Mouse (Mus musculus) hindbrain, embryonic 14.5 days (tissue): Measurements from ENCODE around the gene 4921536K21Rik. TPM values are rescaled to one million over a fixed set of nuclear protein-coding genes. Genes with fewer than 3 reads are reported as not detected.

ENCODE experiments used
- ATAC-seq: fragments of 200-750 bp; cut with Nextera tagmentation; 2 replicates; pipeline ENCODE4 v1.8.0; 2017; ENCODE audit warnings: moderate number of reproducible peaks, mild to moderate bottlenecking, moderate TSS enrichment, moderate library complexity; ENCODE audit not compliant: low FRiP score
- DNase-seq: peaks from one replicate; pipeline ENCODE4 v3.0.0-alpha.2; 2015; ENCODE audit warnings: low spot score
- H3K27ac ChIP-seq: fragments of 300-500 bp; sonication (generic); 2 replicates; pipeline ENCODE4 v1.5.1; 2014; ENCODE audit warnings: mild to moderate bottlenecking, moderate library complexity
- H3K27me3 ChIP-seq: fragments of 300-500 bp; sonication (generic); 2 replicates; pipeline ENCODE4 v1.6.1; 2014; ENCODE audit warnings: mild to moderate bottlenecking, low read length, mixed read lengths; ENCODE audit not compliant: control insufficient read depth, insufficient read depth
- H3K36me3 ChIP-seq: fragments of 300-500 bp; sonication (generic); replicated peaks from 2 replicates; pipeline ENCODE4 v1.6.1; 2014; ENCODE audit not compliant: control insufficient read depth, insufficient read depth
- H3K4me1 ChIP-seq: fragments of 300-500 bp; sonication (generic); replicated peaks from 2 replicates; pipeline ENCODE4 v1.6.1; 2014; ENCODE audit warnings: antibody characterized with exemption, low read length, mixed read lengths; ENCODE audit not compliant: control insufficient read depth, insufficient read depth
- H3K4me2 ChIP-seq: fragments of 300-500 bp; sonication (generic); replicated peaks from 2 replicates; pipeline ENCODE4 v1.6.1; 2014; ENCODE audit warnings: mild to moderate bottlenecking, moderate library complexity
- H3K4me3 ChIP-seq: fragments of 300-500 bp; sonication (generic); replicated peaks from 2 replicates; pipeline ENCODE4 v1.5.1; 2014; ENCODE audit warnings: mild to moderate bottlenecking, low read length
- H3K9ac ChIP-seq: fragments of 300-500 bp; sonication (generic); 2 replicates; pipeline ENCODE4 v1.6.1; 2014
- H3K9me3 ChIP-seq: fragments of 300-500 bp; sonication (generic); 2 replicates; pipeline ENCODE4 v1.6.1; 2016; ENCODE audit warnings: low read length; ENCODE audit not compliant: control insufficient read depth
- WGBS: fragments of 180-500 bp; shearing (Covaris S2); extraction: QIAGEN DNeasy Blood & Tissue Kit; methylation state at CpG from one replicate; pipeline ENCODE4 v1.1.7; 2014; 5-methylcytosine and 5-hydroxymethylcytosine counted together
- polyA plus RNA-seq: library from polyadenylated mRNA; unstranded; fragments of >200 nt; fragmentation: Nextera tagmentation; extraction: Ambion mirVana; gene quantifications from 2 replicates; pipeline ENCODE4 v1.2.1, GENCODE M21; 2014

4921536K21Rik gene
- 0.13 and 0.28 TPM in 2 replicates for polyA plus RNA-seq

DNA sequence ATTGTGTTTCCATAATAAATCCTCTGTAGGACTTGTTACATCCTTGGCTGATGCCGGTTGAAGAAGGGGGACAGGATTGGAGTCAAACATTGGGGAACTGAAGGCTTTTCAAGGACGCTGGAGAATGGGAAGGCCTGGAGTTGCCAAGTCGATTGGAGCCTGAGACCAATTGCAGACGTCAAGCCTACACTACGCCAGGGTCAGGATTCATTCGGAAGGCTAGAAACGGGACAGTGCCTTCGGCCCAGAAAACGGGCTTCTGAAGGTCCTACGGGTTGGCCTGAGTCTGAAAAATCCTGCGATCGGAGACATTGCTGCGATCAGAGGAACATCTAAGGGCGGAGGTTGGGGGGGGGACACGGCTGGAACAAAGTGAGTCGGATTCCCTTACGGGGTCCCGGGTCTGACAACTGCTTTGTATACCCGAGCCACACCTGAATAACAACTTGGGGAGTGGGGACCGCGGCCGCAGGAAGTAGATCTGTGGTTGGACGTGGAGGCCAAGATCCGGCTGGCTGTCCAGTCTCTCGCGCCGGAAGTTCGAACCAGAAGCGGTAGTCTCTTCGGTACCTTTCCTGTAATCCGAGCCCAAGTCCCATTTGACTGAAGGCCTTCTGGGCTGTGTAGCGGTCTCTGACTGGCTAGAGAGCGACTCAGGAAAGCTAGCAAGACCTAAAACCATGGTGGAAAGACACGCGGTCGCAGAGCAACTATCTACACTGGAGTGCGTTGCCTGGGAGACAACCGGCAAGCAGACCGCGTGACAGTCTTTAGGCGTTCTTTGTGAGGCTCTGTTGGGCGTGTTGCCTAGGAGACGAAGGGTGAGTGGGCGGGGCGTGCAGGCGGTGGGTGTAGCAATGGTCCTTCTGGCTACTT is at the start of gene 4921536K21Rik, which contains the start of gene Dusp18:
TSS of gene 4921536K21Rik (minus strand) at position 693 of the 876 bp plus-strand sequence.
TSS of gene Dusp18 (plus strand) at position 835 of the 876 bp plus-strand sequence.
- ATAC-seq, result peak; percentile 98

DNA sequence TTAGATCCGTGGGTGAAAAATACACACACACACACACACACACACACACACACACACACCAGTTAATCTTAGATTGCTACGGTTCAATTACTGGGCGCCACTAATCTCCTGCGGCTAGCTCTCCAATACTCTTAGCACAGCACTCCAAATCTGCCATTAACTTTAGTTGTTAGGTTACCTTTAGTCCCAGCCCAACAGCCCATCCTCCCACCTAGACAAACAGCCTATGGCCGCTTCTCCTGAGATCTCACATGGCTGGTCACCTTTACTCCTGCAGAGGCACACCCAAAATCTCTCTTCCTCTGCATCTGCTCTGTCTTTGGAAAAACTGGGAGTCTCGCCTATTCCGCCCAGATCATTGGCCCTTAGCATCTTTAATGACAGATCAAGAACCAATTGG is 46.5 kb upstream of the 4921536K21Rik start:
- Histone ChIP-seq H3K9me3 (no peaks in the 10 kb centered on the region), H3K27ac (no peak overlapping the region), H3K4me2 (no peak overlapping the region), H3K36me3 (no peaks in the 10 kb centered on the region), H3K4me1 (no peaks in the 10 kb centered on the region), H3K4me3 (no peak overlapping the region), H3K27me3 (no peaks in the 10 kb centered on the region), H3K9ac (no peak overlapping the region)
- DNase-seq, result no peak
- no peak for ATAC-seq
- WGBS, result 86% methylated on average over 7 of the region's 7 CpGs

More for the DNA sequence above, at the start of gene 4921536K21Rik, which contains the start of gene Dusp18:
- H3K27me3 ChIP-seq, result no peaks in the 10 kb centered on the region
- peak; percentile 92 for DNase-seq
- peak within 1 kb of the TSS; percentile 82 for H3K4me2 ChIP-seq
- peaks cover 21% of the 10 kb centered on the region for H3K36me3 ChIP-seq
- 2% methylated on average over 46 of the region's 46 CpGs for WGBS
- H3K4me1 ChIP-seq, result peaks cover 7% of the 10 kb centered on the region; the same call in 1 of the 2 replicates
- peak within 1 kb of the TSS; percentile 83 for H3K27ac ChIP-seq
- H3K9ac ChIP-seq, result peak within 1 kb of the TSS; percentile 77
- H3K4me3 ChIP-seq, result peak within 1 kb of the TSS; percentile 53
- no peaks in the 10 kb centered on the region for H3K9me3 ChIP-seq

DNA sequence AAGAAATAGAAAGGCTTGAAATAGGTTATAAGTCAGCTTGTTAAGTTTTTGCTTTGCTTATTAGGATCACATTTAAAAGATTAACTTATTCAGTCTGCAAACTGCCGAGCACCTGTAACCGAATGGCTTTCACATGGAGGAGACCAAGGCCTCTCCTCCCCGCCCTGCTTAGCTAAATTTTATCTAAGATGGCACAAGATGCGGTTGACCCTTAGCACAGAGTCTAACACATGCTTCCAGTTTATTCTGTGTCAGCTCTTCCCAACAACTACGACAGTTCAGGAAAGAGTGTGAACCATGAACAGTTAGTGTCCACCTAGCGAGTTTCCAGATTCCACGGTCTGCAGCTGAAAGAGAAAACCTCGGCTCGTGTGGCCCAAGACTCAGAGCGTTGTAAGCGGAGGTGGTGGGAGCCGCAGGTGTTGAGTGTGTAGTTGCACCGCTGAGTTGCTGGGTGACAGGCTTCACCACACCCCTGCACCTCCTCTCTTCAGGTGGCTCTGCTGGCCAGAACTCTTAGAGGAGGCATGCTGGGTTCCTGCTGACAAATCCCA is 42.5 kb upstream of the 4921536K21Rik start:
- ATAC-seq (no peak), DNase-seq (no peak)
- no peaks in the 10 kb centered on the region for H3K9me3 ChIP-seq
- H3K4me1 ChIP-seq, result no peaks in the 10 kb centered on the region
- H3K9ac ChIP-seq, result no peak overlapping the region
- no peak overlapping the region for H3K4me3 ChIP-seq
- no peak overlapping the region for H3K4me2 ChIP-seq
- WGBS, result 82% methylated on average over 13 of the region's 13 CpGs
- no peak overlapping the region for H3K27ac ChIP-seq
- H3K27me3 ChIP-seq, result no peaks in the 10 kb centered on the region
- no peaks in the 10 kb centered on the region for H3K36me3 ChIP-seq

DNA sequence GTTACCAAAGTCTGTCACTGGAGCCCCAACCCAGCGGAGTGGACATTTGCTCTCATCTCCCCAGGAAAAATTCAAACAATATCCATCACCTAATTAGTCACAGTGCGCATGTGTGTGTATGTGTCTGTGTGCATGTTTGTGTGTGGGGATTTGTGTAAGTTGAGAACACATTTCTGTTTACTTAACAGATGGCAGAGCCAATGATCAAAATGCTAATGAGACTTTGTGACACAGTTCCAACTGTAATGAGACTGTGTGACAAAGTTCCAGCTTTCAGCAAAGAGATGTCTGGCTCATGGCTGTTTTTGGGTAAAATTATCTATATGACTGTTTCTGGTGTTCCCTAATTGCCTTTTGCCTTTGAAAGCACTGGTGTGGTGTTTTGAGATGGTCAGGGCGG is 41.4 kb upstream of the 4921536K21Rik start:
- Histone ChIP-seq H3K27me3 (no peaks in the 10 kb centered on the region), H3K4me3 (no peak overlapping the region), H3K4me1 (peaks cover 3% of the 10 kb centered on the region; the same call in 1 of the 2 replicates), H3K4me2 (no peak overlapping the region), H3K9me3 (no peaks in the 10 kb centered on the region), H3K9ac (no peak overlapping the region), H3K36me3 (no peaks in the 10 kb centered on the region), H3K27ac (no peak overlapping the region)
- DNase-seq (no peak), ATAC-seq (no peak; the same call in 1 of the 2 replicates)
- WGBS, result 85% methylated on average over 3 of the region's 3 CpGs

DNA sequence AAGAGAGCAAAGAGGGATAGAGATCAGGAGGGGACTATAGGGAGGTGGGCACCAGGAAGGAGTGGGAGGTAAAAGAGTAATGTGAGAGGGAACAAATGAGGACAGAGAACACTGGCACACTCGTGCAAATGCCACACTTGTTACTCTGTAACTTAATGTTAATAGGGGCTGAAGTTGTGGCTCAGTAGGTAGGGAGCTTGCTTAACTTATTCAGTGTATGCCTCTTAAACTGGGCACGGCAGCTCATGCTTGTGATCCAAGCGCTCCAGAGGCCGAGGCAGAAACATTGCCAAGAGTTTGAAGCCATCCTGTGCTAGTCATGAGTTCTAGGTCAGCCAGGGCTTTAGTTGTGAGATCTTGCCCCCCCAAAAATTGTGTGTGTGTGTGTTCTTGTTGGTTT is 40.2 kb upstream of the 4921536K21Rik start:
- Histone ChIP-seq H3K36me3 (no peaks in the 10 kb centered on the region), H3K9me3 (no peaks in the 10 kb centered on the region), H3K4me3 (no peak overlapping the region), H3K27ac (no peak overlapping the region), H3K4me1 (peaks cover 10% of the 10 kb centered on the region; the same call in 1 of the 2 replicates), H3K27me3 (no peaks in the 10 kb centered on the region), H3K4me2 (no peak overlapping the region), H3K9ac (no peak overlapping the region)
- 73% methylated on average over 4 of the region's 4 CpGs for WGBS
- DNase-seq (no peak), ATAC-seq (no peak)

DNA sequence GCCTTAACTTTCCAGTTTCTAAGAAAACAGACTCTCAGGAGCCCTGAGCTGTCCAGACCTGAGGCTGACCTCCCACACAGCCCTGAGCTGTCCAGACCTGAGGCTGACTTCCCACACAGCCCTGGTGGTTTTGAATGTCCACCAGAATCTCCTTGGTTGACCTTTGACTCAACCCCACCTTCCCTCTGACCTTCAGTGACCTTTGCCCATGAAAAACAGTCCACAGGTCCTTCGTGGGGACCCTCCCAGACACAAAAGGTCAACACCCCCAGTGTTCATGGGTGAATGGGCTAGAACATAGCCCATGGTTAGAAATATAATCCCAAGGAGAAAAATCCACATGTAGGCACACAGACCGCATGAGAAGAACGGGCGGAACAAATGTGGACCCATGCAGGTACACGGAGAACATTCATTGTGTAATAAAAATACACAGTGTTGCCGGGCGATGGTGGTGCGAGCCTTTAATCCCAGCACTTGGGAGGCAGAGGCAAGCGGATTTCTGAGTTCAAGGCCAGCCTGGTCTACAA is 38.9 kb upstream of the 4921536K21Rik start:
- H3K4me2 ChIP-seq, result no peak overlapping the region
- WGBS, result 81% methylated on average over 9 of the region's 9 CpGs

DNA sequence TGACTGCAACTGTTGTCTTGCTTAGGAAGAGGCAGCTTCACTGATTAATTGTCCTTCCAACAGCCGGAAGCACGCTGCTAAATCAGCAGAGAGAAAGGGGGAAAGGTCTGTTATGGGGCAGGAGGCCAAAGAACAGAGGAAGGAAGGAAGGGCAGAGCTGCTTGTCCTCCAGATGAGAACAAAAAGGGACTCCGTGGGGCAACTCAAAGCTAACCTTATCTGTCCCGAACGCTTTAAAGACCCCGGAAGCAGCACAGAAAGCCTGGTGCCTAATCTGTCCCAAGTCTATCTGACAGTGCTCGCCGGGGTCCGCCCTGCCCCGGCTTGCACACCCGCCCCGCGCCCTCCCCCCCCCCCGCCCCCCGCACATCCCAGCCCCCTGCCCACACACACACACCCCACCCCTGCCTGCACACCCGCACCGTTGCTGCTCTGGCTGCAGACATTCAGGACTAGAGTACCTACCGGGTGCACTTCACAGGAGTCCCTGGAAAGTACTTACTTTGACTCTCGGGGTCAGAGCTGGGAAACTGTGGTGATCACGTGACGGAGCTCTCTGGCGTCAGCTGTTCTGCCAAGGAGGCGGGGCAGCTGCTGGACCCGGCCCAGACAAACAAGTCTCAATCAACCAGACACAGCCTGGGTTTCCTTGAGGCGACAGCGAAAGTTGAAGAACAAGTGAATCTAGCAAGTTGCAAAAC is 36.8 kb upstream of the 4921536K21Rik start, which contains the start of gene Tcn2:
TSS of gene Tcn2 (minus strand) at position 649 of the 701 bp plus-strand sequence.
- under 1% methylated on average over 21 of the region's 26 CpGs for WGBS

More for the DNA sequence above, 38.9 kb upstream of the 4921536K21Rik start:
- Histone ChIP-seq H3K9me3 (no peaks in the 10 kb centered on the region), H3K4me3 (no peak overlapping the region), H3K9ac (no peak overlapping the region), H3K27ac (no peak overlapping the region), H3K4me1 (peaks cover 10% of the 10 kb centered on the region; the same call in 1 of the 2 replicates), H3K36me3 (no peaks in the 10 kb centered on the region), H3K27me3 (no peaks in the 10 kb centered on the region)
- ATAC-seq (no peak), DNase-seq (no peak)

DNA sequence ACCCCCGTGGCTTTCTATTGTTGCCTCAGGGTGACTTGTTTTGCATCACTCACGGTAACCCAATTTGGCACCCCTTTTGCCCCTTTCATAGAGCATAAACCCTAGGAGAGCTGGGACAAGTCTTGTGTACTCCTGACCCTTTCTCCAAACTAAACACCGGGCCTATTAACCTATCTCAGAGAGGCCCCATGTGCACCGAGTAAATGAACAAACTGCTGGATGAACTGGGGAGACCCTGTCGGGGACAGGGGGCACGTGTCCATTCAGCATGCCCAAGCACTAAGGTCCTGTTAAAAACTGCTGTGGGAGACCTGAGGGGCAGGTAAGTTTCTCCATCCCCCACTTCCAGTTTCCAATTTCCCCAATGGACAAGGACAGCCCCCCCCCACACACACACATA is 36.0 kb upstream of the 4921536K21Rik start:
- Histone ChIP-seq H3K4me1 (peaks cover 10% of the 10 kb centered on the region; the same call in 1 of the 2 replicates), H3K36me3 (0 out of 2 replicates have a peak, but pooled peaks cover 9% of the 10 kb centered on the region), H3K27ac (no peak overlapping the region), H3K4me2 (peak overlapping the region; percentile 73), H3K9ac (peak overlapping the region; percentile 57), H3K27me3 (no peaks in the 10 kb centered on the region), H3K9me3 (no peaks in the 10 kb centered on the region), H3K4me3 (peak overlapping the region; percentile 44)
- WGBS, result 22% methylated on average over 6 of the region's 6 CpGs
- DNase-seq (no peak), ATAC-seq (no peak)

More for the DNA sequence above, 36.8 kb upstream of the 4921536K21Rik start, which contains the start of gene Tcn2:
- ATAC-seq (peak; percentile 79), DNase-seq (peak; percentile 74)
- H3K4me3 ChIP-seq, result peak within 1 kb of the TSS; percentile 44
- no peak within 1 kb of the TSS for H3K27ac ChIP-seq
- no peaks in the 10 kb centered on the region for H3K27me3 ChIP-seq
- peak within 1 kb of the TSS; percentile 73 for H3K4me2 ChIP-seq
- peak within 1 kb of the TSS; percentile 57 for H3K9ac ChIP-seq
- peaks cover 10% of the 10 kb centered on the region; the same call in 1 of the 2 replicates for H3K4me1 ChIP-seq
- 0 out of 2 replicates have a peak, but pooled peaks cover 5% of the 10 kb centered on the region for H3K36me3 ChIP-seq
- H3K9me3 ChIP-seq, result no peaks in the 10 kb centered on the region
